Mouse (Mus musculus) heart, postnatal 36 days (tissue): ENCODE measurements around the gene Cnr2. TPM values are rescaled to one million over a fixed set of nuclear protein-coding genes. Genes with fewer than 3 reads are reported as not detected.

ENCODE experiments used
- DNase-seq, 2 experiments: peaks; one replicate each; pipeline ENCODE4 v3.0.0; 2021 to 2022
- intact Hi-C: fragments of 180-260 bp; cut with DNase I; formaldehyde crosslinking; loops from one replicate; pipeline ENCODE4 v1.15.1; 2025
- total RNA-seq, 2 experiments: library from RNA; stranded (reverse); gene quantifications; 2 replicates each; pipeline ENCODE4 v1.2.3; 2021

Gene Cnr2
- total RNA-seq, 2 experiments from 2014 or later = 0.49 to 0.50 TPM

DNA sequence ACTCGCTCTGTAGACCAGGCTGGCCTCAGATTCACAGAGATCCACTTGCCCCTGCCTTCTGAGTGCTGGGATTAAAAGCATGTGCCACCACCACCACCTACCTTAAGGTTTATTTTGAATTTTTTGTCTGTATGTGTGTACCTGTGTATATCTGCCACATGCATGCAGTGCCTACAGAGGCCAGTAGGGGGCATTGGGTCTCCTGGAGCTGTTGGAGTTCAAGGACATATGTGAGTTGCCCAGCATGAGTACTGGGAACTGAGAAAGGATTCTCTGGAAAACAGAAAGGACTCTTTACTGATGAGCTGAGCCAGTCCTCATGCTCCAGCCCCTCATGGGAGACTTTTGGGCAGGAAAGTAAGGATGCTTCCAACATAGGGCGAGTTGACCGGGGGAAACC lies 56.3 kb downstream of the Cnr2 start:
- no peak for DNase-seq
- intact Hi-C loops = no loop called here

DNA sequence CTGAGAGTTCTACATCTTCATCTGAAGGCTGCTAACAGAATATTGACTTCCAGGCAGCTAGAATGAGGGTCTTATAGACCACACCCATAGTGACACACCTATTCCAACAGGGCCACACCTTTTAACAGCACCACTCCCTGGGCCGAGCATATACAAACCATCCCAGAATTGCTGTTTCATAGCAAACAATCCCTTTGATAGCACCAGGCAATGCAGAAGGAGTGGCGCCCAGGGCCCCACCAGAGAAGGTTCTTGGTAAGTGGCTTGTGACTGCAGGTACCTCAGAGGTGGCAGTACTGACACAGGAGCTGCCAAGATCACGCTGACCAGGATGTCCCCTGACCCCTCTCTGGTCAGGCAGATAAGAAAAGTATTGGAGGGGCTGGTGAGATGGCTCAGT lies 58.0 kb downstream of the Cnr2 start:
- no peak for DNase-seq
- intact Hi-C loops = no loop called here

GRCm38 (mm10) chr4:135954241-135954640 lies 59.0 kb downstream of the Cnr2 start:
- intact Hi-C loops = no loop called here
- DNase-seq = peak; percentile 79 to 86

GRCm38 (mm10) chr4:135955886-135956285 lies 60.7 kb downstream of the Cnr2 start:
- no peak for DNase-seq
- intact Hi-C loops = no loop called here

DNA sequence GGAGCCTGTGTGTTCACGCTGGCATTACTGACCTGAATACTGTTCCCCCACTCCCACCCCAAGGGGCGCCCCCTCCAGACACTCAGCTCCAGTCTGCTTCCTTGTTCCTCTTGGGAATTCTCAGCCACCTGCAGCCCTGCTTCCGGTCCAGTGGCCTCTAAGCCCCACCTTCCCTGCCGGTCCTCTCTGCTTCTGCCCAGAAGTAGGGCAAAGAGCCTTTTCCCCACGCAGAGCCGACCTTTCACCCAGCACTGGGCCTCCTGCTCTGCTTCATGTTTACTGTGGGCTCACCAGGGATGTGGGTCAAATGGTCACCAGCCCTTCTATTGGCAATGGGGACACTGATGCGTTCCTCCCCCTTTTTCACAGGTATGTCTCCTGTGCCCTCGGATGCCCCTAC lies 63.2 kb downstream of the Cnr2 start:
- intact Hi-C loops = no loop called here

DNA sequence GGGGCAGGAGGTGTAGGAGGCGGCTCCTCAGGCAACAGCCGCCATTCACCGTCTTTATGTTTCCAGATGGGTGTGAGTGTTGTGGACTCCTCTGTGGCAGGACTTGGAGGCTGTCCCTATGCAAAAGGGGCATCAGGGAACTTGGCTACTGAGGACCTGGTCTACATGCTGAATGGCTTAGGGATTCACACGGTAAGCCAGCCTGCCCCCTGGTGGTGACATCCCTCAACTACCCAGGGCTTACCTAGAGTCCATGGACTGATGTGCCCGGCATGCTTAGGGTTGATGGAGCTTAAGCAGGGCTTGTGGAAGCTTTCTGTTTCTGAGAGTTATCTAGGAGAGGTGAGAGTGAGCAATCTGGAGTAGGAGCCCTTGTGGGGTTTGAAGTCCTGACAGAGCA lies 65.5 kb downstream of the Cnr2 start:
- peak; percentile 79 to 85 for DNase-seq
- intact Hi-C loops = loop anchor here (1.0 kb wide), 1 partner anchor 70 kb away; no protein-coding TSS in a partner anchor

More for the DNA sequence above, 63.2 kb downstream of the Cnr2 start:
- DNase-seq = no peak

GRCm38 (mm10) chr4:135961709-135962108 lies 66.5 kb downstream of the Cnr2 start:
- intact Hi-C loops = loop anchor here (2.0 kb wide), 1 partner anchor 59 kb away; the partner anchor contains the start of gene Eloa
- no peak for DNase-seq

DNA sequence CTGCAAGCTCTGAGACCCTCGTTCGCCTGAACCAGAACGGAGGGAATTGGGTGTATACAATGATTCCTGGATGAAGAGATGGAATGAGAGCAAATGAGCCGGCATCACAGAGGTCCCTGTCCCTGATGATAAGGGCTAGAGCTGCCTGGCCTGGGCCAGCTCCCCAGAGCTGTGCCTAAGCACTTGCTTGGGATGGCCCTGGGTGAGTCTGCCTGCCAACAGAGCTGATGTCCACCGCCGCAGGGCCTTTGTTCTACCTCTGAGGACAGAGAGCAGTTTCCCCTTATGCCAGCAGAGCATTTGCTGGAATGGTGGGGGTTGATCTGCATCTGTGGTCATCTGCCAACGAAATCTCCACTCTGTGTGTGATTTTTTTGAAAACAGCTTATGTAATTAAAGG lies 67.0 kb downstream of the Cnr2 start:
- no peak for DNase-seq
- intact Hi-C loops = loop anchor here (2.0 kb wide), 1 partner anchor 59 kb away; the partner anchor contains the start of gene Eloa

- intact Hi-C loops = loop anchor here (2.0 kb wide), 1 partner anchor 58 kb away; the partner anchor contains the start of gene Eloa
- DNase-seq = no peak
These were observed 67.8 kb downstream of the Cnr2 start for GRCm38 (mm10) chr4:135962946-135963345.

DNA sequence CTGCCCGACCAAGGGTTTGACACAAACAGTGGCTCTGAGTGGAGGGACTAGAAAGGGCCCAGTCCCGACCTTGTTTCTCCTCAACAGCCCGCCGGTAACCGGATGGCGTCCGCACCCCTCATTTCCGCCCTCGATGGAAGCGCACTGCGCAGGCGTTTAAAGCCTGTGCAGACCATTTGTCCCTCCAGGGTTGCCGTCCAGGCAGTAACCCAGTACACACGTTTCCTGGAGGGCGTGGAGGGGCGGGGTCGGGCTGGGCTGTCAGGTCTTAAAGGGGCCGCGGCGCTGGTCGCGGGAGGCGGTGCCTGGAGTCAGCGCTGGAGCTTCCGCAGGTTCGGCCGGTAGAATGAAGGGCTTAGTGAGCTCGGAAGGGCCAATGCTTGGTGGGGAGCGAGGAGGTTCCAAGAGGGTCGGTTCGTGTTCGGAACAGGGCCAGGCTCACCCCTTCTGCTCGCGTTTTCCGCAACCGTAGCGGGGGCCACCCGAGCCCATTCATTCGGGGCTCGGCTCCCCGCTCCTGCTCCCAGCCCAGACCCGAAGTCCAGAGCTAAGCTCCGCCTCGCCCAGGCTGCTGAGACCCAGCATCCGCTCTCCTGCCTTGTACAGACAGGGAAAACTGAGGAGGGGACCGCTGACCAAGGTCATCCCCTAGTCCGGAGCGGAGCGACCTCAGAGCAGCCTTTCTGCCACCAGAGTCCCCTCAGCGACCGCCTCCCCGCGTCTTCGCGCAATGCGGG lies 68.4 kb downstream of the Cnr2 start, which contains the start of gene Gale:
Gale (plus strand) TSS at position 271 of the 737 bp plus-strand sequence.
- DNase-seq = peak; percentile 94
- intact Hi-C loops = loop anchor here (2.0 kb wide), 1 partner anchor 57 kb away; the partner anchor contains the start of gene Eloa

DNA sequence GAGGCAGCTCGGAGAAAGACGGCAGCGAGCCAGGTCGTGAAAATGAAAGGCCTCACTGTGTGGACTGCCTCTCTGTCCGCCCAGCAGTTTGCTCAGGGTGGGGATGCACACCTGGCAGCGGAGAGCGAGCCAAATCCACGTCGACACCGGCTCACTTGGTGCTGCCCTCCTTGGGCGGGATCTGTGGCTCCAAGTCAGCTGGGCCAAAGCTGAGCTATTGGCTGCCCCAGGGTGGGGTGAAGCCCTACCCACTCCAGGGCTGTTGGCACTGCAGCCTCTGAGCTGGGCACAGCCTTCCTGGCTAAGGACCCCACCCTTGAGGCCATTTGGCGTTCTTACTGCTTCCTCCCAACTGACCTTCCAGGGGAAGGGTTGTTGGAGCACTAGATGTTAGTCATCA lies 69.2 kb downstream of the Cnr2 start:
- intact Hi-C loops = no loop called here
- no peak for DNase-seq

GRCm38 (mm10) chr4:135965113-135965512 lies 69.9 kb downstream of the Cnr2 start:
- no peak for DNase-seq
- intact Hi-C loops = no loop called here

DNA sequence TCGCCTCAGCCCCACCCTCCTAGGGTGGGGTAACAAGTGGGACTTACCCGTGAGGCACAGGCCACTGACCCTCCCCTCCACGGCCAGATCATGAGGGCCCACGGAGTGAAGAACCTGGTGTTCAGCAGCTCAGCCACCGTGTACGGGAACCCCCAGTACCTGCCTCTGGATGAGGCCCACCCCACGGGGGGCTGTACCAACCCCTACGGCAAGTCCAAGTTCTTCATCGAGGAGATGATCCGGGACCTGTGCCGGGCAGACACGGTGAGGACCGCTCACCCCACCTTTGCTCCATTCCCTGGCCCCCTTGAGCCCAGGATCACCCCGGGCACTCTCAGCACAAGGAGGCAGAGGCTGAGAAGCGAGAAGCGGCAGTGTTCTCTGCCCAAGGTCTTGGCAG lies 71.1 kb downstream of the Cnr2 start:
- no peak for DNase-seq
- intact Hi-C loops = no loop called here

DNA sequence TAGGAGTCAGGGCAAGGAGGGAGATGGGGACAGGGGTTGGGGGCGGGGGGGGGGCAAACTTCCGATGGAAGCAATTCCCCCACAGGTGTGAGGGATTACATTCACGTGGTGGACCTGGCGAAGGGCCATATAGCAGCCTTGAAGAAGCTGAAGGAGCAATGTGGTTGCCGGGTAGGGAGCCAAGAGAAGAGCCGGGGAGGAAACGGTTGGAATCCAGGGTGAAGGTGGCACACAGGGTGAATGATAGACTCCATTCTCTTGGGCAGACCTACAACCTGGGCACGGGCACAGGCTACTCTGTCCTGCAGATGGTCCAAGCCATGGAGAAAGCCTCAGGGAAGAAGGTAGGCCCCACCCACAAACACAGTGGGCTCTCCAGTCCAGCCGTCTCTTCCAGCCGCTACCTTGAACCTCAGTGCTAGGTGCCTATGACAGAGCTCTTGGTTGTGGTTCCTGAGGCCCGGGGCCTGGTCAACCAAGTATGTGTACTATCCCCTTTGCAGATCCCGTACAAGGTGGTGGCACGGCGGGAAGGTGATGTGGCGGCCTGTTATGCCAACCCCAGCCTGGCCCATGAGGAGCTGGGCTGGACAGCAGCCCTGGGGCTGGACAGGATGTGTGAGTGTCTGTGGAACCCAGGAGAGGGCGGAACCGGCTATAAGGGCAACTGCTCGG lies 72.0 kb downstream of the Cnr2 start:
- intact Hi-C loops = no loop called here
- DNase-seq = no peak

DNA sequence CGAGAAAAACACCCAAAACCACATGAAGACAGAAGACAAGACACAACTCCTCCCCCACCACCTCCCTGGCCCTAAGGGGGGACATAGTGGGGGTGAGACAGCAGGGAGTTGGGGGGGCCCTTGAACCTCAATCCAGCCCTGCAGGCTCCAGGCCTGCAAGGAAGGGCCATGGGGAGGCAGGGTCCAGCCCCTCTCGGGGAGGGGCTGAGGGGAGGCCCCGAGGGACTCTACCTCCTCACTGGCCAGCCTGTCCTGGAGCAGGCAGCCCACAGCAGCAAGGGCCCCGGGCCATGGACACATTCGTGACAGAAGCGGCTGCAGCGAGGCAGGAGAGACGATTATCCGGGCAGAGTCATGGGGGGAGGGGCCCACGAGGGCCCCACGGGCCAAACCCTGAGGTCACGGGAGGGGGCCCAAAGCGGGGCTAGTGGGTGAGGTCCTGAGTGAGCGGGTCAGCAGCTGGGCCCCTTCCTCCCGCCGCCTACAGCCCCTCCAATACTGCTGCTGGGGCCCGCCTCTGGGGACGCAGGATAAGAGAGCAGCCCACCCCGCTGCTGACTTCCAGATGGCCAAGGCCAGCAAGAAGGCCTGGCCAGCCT lies 73.2 kb downstream of the Cnr2 start:
- intact Hi-C loops = no loop called here
- no peak for DNase-seq

DNA sequence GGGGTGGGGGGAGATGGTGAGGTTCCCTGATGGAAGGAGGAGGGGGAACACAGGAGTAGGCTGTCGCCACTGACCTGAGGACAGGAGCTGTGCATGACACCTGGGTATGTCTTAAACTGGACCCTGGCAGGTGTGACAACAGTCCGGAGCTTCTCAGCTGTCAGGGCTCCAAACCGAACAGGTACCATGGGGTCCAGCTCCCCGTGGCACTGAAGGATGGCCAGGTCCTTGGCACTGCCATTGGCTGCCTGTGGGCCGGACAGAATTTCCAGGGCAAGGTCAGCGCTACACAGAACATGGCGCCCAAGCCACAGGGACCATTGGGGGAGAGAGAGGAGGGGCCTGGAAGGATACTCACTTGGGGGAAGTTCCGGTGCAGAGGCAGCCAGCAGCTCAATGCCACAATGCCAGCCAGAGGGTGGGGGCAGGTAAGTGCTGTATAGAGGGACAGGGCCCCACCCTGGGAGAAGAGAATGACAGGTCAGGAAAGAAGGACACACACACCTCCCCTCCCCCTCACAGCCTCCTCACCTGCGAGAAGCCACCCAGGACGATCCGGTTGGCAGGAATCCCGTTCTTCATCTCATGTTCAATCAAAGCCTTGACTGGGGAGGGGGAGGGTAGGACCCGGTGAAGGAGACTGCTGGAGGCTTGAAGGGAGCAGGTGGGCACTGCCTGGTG lies 74.0 kb downstream of the Cnr2 start:
- no peak for DNase-seq
- intact Hi-C loops = no loop called here

Other genes starting within 250 kb of the Cnr2 start
- gene Ifnlr1, start 209.1 kb upstream of the Cnr2 start, total RNA-seq = 1 to 10 TPM; 3.1 to 3.5 TPM
- under 1 TPM; 0.27 to 0.69 TPM for gene Il22ra1, start 167.2 kb upstream of the Cnr2 start, total RNA-seq
- under 1 TPM; 0.86 to 0.95 TPM for gene Myom3, start 135.7 kb upstream of the Cnr2 start, total RNA-seq
- gene Srsf10, start 39.6 kb upstream of the Cnr2 start, total RNA-seq = 10 to 100 TPM; 37.1 to 45.6 TPM
- gene Pnrc2, start 21.5 kb upstream of the Cnr2 start, total RNA-seq = 10 to 100 TPM; 59.2 to 63.5 TPM
- 10 to 100 TPM; 31.0 to 31.4 TPM for gene Fuca1, start 25.3 kb downstream of the Cnr2 start, total RNA-seq
- gene Hmgcl, start 51.1 kb downstream of the Cnr2 start, total RNA-seq = 10 to 100 TPM; 72.7 to 86.8 TPM
- 1 to 10 TPM in 1 of 2 experiments, under 1 TPM in 1; 0.94 to 1.9 TPM for gene Gale, start 68.3 kb downstream of the Cnr2 start, total RNA-seq
- 10 to 100 TPM; 33.3 to 34.7 TPM for gene Lypla2, start 77.2 kb downstream of the Cnr2 start, total RNA-seq
- gene Pithd1, start 91.9 kb downstream of the Cnr2 start, total RNA-seq = 10 to 100 TPM; 19.8 to 22.2 TPM
- gene Eloa, start 126.4 kb downstream of the Cnr2 start, total RNA-seq = 10 to 100 TPM; 34.6 to 36.2 TPM
- gene Rpl11, start 158.0 kb downstream of the Cnr2 start, total RNA-seq = 100 to 1,000 TPM; 239 to 270 TPM
- 10 to 100 TPM; 58.1 to 63.9 TPM for gene Id3, start 248.1 kb downstream of the Cnr2 start, total RNA-seq